7 mouse cellular contexts compared by ENCODE assay signal in genomic region chr5:50457621-50458020, GRCm38 (mm10).
DNase-seq lines count a peak whose midpoint lies in the region; TF ChIP-seq lines count a peak whose summit lies in the region.

No protein-coding gene starts in this region.

- TF ChIP-seq CTCF in brain, embryonic 14.5 days (IDR thresholded peaks at IDR 0.05; ENCODE audit: borderline replicate concordance, extremely low read depth, insufficient read depth, insufficient read length), result no peak

- peak; percentile 68 for DNase-seq in Muller cell, postnatal 12 days (ENCODE audit: inconsistent ontology term)
- DNase-seq in brain, embryonic 14.5 days (ENCODE audit: low read depth), result peak; percentile 94
- peak; percentile 23 to 34 for DNase-seq in frontal cortex, postnatal 25 days (ENCODE audit: low spot score in 2 of 2)
- peak; percentile 53 to 62 for DNase-seq in left cerebral cortex, adult 18-20 months (ENCODE audit: low spot score in 2 of 2)
- peak; percentile 24 to 34 for DNase-seq in right cerebral cortex, postnatal 36 days (ENCODE audit: low spot score in 2 of 2)
- no peak for DNase-seq in urinary bladder, postnatal 25 days (ENCODE audit: low spot score)
- no peak for DNase-seq in thymus, postnatal 14 days

- no peak for TF ChIP-seq POLR2A in brain, embryonic 14.5 days (IDR thresholded peaks at IDR 0.05; ENCODE audit: borderline replicate concordance, extremely low read depth, insufficient read depth, insufficient read length, poor library complexity, severe bottlenecking)

Comparison
In these comparisons a context has a peak if more than half of its experiments do, and no peak if none do; other contexts are left out.
1. DNase-seq: peak in Muller cell, postnatal 12 days (single experiment), brain, embryonic 14.5 days (single experiment), frontal cortex, postnatal 25 days (2 of 2), left cerebral cortex, adult 18-20 months (2 of 2) and right cerebral cortex, postnatal 36 days (2 of 2); none in urinary bladder, postnatal 25 days (single experiment) and thymus, postnatal 14 days (single experiment).